Mouse (Mus musculus) ovary, postnatal 14 days (tissue): ENCODE measurements around the gene Cwc25.
A peak's percentile ranks its signal among the peaks of the same experiment; 100 is the strongest.
"Not testable (repeated sequence)": the region's sequence is repeated elsewhere in the genome, so short reads cannot be mapped to it uniquely, and the experiment has no call there.

Experiments used
- DNase-seq: peaks from one replicate; pipeline ENCODE4 v3.0.0; 2022; ENCODE audit warnings: low spot score

Gene Cwc25

DNA sequence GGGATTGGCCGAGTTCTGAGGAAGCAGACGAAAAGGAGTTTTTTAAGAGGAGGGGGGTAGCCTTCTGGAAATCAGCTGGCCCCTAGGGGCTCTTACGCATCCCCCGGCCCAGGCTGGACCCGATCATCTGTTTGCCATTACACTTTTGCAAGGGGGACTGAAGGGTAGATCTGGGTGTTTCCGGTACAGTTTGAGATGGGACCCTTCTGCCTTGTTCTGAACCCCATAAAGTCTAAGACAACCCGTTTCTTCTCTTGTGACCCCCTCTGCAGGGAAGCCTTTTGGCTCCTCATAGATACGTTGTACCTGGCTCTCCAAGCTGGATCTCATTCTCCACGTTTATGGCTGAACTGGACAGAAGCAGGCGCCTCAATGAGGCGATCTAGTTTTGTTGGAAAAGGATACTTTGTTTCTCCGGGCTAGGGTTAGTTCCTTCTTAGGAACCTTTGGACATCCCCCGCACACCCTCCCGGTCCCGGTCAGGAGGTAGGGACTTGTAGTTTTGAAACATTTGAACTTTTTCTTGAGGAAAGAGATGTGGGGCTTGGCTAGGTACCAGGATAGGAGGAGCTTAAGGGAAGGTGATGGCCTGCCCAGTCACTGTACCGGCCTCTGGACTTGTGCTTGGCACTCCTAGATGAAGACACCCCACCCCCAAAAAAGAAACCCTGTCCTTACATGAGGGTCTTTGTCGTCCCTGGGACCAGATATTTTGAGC is 34.5 kb upstream of the Cwc25 start:
- DNase-seq = no peak

DNA sequence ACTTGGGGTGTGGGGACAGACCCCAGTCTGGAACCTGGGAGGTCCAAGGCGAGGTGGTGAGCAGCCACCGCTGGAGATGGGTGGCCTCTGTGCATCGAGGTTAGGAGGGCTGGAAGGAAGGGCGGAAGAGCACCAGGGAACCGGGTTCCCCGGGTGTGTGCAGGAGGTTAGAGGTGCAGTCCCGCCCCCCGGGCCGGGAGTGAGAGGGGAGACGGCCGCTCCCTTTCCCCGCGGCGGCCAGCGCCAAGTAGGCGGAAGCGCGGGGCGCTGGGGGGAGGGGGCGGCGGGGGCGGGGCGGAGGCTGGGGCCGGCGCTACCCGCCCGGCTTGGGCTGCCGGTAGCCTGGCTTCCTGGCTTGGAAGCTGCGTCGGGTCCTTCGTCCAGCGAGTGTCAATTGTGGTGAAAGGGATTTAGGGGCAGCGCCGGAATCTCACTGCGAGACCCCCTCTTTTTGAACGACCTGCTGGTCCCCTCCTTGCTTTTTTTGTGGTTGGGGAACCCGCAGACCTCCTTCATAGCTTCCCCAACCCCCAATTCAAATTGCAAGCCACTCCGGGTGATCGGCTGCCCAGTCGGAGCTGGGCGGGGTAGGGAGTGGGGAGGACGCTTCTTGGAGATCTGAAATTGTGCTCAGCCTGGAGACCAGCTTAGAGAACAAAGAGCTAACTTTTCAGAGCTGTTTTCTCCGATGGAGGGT is 33.8 kb upstream of the Cwc25 start:
- DNase-seq = peak; percentile 59

DNA sequence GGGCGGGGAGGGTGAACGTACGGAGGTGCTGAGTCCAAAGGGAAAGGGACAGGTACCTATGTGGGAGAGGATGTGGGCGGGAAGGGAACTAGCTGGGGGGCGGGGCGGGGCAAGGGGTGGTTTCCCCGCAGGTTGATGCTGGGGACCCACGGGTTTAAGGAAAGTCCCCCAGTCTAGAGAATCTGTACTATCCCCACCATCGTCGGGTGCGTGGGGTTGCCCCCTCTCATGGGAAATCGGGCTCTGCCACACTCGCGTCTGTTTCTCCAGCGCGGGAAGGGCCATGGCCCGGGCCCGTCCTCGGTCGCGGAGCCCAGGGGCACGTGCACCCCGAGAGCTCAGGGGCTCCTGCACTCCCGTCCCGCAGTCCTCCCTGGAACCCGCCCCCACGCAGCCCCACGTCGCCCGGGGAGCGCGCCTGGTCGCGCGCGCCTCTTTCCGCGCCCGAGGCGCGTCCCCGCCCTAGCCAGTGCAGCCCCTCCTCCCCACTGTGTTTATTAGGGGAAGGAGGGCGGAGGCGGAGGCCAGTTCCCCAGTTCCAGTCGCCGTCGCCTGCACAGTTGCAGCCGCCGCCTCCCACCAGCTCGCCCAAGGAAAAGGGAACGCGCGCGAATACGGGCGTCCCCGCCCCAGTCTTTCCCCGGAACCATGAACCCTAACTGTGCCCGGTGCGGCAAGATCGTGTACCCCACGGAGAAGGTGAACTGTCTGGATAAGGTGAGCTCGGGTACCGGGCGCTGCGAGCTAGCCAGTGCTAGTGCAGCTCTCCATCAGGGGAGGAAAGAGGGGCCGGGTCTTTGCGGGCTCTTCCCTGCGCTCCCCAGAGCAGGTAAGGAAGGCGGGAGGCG is 33.0 kb upstream of the Cwc25 start:
- DNase-seq = peak; percentile 76

DNA sequence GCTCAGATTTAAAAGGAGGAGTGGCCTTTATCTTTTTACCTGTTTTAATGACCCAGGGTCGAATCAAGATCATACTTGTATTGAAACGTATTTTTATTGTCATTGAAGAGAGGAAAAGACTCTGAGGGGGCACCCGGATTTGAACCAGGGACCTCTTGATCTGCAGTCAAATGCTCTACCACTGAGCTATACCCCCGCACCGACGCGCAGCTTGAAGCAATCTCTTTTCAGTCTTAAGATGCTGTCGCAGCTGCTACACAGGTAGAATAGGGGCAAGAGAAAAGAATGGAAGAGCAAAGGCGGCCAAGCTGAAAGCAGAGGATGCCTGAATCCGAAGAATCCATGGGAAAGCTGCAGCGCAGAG is 32.4 kb upstream of the Cwc25 start, which contains the start of gene Lasp1:
Gene Lasp1 (plus strand): TSS at position 219 of the 364 bp plus-strand sequence.
- peak; percentile 84 for DNase-seq

DNA sequence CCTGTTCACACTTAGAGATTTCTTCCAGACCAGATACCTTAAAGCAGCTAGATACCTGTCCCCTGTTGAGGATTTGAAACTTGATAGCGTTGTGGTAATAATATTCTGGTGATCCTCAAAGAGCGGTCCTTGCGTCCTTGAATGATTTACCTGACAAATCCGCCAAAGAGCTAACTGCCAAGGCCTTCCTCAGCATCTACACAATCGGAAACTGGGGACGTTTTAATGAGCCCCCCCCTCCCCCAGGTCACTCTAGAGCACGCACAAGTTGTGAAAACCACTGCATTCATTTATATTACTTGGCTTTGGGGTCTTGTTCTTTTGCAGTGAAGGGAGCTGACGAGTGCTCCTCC is 31.7 kb upstream of the Cwc25 start:
- no peak for DNase-seq

DNA sequence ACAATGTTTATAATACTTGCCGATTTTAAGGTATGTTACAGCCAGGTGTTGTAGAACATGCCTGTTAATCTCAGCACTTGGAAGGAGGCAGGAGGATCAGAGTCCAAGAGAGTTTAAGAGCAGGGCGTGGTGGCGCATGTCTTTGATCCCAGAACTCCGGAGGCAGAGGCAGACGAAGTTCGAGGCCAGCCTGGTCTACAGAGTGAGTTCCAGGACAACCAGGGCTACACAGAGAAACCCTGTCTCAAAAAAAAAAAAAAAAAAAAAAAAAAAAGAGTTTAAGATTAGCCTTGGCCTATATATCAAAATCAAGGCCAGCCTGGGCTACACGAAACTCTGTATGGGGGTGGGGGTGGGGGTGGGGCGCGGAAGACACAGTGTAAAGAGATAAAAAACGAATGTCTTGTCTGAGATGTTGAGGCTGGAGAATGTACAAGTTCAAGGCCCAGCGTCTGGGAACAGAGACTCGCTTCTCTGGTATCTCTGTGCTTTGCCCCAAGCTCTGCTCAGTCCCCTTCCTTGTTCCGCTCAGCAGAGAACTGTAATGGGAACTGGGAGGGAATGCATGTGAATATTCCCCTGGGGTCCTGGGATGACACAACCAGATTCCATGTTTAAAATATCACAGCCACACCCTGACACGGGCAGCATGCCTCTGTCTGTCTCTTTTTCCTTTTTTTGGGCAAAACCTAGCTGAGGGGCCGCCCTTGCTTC is 31.2 kb upstream of the Cwc25 start:
- DNase-seq = no peak

DNA sequence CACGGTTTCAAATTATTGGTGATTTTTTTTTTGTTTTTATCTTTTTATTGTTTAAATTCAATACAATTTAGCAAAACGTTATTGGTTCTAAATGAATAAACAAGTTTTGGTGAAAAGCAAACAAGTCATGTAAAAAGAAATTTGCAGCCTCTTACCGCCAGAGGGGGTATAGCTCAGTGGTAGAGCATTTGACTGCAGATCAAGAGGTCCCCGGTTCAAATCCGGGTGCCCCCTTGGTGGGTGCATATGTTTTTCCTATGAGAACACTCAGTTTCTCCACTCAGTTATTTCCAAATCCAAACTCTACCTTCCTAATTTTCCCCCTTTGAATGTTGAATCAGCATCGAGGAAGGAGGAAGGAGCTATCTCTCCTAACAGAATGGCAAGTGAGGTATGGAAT is 30.6 kb upstream of the Cwc25 start:
- DNase-seq = peak; percentile 65

DNA sequence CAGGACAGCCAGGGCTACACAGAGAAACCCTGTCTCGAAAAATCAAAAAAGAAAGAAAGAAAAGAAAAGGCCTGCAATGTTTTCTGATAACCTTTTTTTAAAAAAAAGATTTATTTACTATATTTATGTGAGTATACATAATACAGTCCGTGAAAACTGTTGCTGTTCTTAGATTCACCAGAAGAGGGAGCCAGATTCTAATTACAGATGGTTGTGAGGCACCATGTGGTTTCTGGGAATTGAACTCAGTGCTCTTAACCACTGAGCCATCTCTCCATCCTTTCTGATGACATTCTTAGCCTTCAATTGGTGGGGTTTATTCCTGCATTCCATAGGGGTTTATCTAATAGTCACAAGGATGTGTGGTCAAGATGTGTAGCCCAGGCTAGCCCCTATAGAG is 26.8 kb upstream of the Cwc25 start:
- peak; percentile 52 for DNase-seq

DNA sequence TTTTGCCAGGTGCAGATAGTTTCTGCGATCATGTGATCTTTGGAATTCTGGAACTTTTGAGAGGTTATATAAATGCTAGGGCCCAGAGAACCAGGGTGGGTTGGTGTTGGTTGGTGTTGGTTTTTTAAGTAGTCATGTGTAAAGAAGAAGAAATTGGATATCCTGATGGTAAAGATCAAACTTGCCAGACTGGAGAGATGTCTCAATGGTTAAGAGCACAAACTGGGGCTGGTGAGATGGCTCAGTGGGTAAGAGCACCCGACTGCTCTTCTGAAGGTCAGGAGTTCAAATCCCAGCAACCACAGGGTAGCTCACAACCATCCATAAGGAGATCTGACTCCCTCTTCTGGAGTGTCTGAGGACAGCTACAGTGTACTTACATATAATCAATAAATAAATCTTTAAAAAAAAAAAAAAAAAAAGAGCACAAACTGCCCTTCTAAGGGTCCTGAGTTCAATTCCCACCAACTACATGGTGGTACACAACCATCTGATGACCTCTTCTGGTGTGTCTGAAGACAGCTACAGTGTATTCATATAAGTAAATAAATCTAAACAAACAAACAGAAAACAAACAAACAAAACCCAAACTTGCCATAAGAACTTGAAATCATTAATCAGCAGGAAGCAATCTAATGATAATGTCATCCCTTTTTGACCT is 24.6 kb upstream of the Cwc25 start:
- not testable (repeated sequence) for DNase-seq

DNA sequence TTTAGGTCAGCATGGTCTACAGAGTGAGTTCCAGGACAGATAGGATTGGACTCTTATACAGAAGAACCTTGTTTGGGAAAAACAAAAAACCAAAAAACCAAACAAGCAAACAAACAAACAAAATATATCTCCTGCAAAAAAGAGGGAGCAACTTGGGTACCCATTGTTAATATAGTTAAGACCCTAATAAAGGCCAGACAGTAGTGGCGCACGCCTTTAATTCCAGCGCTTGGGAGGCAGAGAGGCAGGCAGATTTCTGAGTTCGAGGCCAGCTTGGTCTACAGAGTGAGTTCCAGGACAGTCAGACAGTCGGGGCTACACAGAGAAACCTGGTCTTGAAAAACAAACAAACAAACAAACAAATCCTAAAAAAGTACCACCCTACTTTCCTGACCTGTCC is 23.4 kb upstream of the Cwc25 start:
- no peak for DNase-seq

DNA sequence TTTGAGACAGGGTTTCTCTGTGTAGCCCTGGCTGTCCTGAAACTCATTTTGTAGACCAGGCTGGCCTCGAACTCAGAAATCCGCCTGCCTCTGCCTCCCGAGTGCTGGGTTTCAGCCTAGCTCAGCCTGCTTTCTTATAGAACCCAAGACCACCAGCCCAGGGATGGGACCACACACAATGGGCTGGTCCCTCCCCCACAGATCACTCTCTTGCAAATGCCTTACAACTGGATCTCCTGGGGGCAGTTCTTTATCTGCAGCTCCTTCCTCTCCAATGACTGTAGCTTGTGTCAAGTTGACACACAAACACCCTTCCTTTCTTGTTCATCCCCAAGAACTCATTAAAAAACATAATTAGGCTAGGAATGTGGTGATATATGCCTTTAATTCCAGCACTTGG is 21.6 kb upstream of the Cwc25 start:
- no peak for DNase-seq

DNA sequence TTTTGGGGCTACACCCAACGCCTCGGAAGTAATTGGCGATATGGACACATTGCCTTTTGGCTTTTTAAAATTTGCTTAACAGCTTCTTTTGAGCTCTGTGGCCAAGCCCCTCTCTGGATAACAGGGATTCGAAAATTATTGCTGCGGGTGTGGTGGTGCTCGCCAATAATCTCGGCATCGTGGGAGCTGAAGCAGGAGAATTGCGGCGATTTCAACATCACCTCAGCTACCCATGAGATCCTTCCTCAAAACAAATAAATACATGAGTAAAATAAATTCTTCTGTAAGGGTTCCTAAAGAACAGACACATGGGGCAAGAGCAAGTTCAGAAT is 16.2 kb upstream of the Cwc25 start:
- no peak for DNase-seq

DNA sequence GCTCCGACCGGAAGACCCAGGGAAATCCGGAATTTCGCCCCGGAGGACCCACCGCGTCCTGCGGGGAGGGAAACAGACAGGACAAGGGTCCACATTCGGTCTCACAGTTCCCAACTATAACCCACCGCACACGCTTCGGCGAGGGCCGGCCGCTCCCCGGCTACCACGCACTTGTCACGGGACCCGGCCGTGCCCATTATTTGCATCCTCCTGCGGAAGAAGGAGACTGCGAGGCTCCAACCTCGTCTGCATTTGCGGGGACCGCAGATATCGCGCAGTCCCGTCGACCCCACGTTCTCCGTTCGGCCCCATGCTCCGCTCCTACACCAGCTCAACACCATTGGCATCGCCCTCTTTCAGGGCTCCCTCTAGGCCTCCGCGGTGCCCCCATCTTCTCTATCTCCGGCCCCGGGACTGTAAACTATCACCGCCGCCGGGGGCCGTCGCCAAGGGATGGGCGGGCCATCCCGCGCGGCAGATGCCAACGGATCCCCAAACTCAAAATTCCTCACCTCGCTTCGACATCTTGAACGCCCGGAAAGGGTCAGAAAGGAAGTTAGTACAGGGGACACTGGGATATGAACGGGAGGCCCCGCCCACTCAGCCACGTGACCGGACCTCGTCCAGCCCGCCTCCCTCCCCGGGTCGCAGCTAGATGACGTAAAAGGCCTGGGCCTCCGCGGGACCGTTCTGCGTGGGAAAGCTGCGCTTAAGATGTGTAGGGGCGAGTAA is 15.6 kb upstream of the Cwc25 start, which contains the start of gene Rpl23:
Gene Rpl23 (minus strand): TSS at position 606 of the 732 bp plus-strand sequence.
- DNase-seq = peak; percentile 99

DNA sequence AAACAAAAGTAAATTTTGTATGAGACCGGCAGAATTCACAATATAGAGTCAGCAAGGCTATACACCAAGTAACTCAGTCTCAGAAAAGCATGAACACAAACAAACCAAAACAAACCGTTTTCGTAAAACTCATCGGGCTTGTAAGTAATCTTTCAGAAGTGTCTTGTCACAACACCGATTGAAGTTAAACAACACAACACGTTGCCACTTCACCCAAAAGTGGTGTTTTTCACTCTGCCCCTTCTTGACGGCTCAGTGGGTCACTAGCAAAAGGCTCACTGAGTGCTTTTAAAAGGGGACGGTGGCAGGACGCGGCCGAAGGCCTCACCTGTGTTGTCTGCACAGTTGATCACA is 15.1 kb upstream of the Cwc25 start:
- no peak for DNase-seq

DNA sequence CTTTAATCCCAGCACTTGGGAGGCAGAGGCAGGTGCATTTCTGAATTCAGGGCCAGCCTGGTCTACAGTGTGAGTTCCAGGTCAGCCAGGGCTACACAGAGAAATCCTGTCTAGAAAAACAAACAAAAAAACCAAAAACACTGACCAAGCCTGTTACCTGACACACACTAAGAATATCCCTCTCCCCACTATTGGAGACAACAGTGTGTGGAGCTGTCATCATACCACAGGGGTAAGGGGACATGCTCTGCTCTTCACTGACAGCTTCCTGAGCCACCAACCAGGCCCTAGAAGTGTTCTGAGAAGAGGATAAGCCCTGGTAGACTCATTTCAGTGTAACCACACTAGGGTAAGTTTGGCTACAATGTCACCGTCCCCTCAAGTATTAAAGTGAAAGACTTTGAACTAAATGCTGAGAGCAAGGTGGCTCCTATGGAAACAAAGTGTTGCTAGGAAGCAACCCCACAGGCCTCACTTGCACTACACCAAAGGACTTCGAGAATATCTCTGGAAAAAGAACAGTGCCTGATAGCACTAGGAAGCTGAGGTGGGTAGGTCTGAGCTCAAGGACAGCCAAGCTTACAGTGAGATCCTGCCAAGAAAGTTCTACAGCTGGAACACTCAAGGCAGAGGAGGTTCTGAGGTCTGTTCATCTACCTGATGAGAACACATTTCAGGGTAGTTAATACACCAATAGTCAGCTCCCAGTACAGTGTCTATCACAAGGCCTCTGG is 13.8 kb upstream of the Cwc25 start:
- DNase-seq = no peak

DNA sequence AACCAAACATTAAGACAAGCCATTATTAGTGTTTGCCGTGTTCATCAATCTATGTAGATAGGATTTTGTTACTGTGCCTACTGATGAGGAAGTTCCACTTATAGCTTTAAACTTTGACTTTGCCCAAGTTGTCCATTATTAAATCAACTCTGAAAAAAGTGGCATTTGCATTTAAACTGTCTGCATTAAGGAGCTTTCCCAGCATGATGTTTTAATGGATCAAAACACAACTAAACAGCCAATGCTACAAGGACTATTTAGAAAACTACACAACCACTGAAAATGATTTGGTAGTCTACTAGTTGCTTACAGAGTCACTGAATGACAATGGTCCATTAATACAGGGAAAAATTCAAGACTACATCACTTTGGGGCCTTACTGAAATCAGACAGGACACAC is 12.6 kb upstream of the Cwc25 start:
- no peak for DNase-seq

DNA sequence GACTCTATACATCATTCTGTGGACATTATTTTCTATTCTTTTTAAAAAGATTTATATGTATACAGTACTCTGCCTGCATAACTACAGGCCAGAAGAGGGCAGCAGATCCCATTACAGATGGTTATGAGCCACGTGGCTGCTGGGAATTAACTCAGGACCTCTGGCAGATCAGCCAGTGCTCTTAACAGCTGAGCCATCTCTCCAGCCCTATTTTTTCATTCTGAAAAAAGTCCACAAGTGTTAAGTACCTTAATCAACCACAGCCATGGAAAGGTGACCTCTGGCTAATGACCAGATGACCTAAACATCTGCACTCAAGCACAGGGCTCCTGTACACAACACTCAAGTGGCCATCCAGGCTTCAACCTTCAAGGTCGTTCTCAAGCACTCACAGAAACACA is 10.8 kb upstream of the Cwc25 start:
- no peak for DNase-seq

DNA sequence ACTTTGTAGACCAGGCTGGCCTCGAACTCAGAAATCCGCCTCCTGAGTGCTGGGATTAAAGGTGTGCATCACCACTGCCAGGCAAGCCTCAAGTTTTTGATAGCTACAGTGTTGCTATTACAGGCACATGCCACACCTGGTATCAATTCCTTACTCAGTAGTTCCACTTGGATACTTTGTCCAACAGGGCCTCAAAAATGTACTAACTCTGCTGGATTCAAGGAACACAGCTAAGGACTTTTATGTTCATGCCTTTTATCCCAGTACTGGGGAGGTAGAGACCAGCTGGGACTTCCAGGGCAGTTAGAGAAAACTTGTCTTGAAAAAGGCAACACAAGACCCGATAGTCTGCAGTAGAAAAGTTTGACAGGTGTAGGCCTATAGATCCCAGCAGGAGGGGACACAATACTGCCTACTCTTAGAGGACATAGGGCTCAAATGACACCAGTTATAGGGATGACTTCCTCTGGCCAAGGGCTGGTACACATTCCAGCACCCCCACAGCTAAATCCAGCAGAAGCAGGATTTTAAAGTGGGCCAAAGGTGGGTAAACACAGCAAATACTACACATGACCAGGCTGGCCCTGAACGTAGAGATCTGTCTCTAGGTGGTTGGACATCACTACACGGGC is 10.3 kb upstream of the Cwc25 start:
- DNase-seq = no peak

DNA sequence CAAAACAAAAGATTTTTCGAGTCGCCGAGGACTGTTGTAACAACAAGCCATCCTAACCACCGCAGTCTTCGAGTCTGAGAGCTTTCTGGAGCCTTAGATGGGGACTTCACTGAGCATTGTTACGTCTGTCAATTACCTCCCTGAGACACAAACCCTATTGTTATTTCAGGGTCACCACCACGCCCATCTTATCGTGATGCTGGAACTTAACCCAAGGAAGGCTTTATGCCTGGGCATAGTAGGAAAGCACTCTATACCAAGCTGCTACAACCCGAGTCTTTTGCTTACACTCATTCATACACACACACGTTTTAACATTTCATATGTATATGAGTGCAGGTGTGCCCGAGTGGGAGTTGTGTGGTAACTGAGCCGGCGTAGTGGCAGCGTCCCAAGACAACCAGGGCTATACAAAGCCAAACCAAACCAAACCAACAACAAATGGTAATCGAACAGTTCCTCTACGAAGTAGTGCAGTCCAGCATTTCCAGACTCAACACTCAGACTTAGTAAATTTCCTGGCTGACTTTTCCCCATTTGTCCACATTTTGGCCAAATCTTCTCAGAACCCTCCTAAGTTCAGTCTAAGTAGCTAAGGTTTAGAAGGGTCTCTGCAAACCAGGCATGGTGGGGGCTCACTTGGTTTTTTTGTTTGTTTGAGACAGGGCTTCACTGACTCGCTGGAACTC is 9.6 kb upstream of the Cwc25 start, which contains the start of gene 1700001P01Rik:
Gene 1700001P01Rik (minus strand): TSS at position 111 of the 689 bp plus-strand sequence.
- DNase-seq = no peak
